Mouse (Mus musculus): ENCODE data around the gene Ints11. TPM values are rescaled to one million over a fixed set of nuclear protein-coding genes. Genes with fewer than 3 reads are reported as not detected.

Gene Ints11
- polyA plus RNA-seq, 1 experiment from 2014 or later: 76.3 TPM

GRCm38 (mm10) chr4:155895826-155896225, 26.5 kb downstream of the Ints11 start:
- Histone ChIP-seq H3K9ac (no peak overlapping the region), H3K4me2 (replicated peaks) (peak overlapping the region; percentile 98; the same call in 1 of the 2 replicates), H3K4me3 (no peak overlapping the region), H3K4me1 (peaks cover 33% of the 10 kb centered on the region), H3K36me3 (peaks cover 47% of the 10 kb centered on the region), H3K27ac (no peak overlapping the region), H3K27me3 (no peaks in the 10 kb centered on the region), H3K9me3 (replicated peaks) (no peaks in the 10 kb centered on the region)
- no peak for ATAC-seq (ENCODE audit: low FRiP score)
- WGBS: 96% methylated on average over 4 of the region's 4 CpGs

- Histone ChIP-seq H3K9ac (no peak overlapping the region), H3K27ac (no peak overlapping the region), H3K4me3 (no peak overlapping the region), H3K27me3 (no peaks in the 10 kb centered on the region), H3K36me3 (peaks cover 53% of the 10 kb centered on the region), H3K9me3 (replicated peaks) (no peaks in the 10 kb centered on the region), H3K4me1 (peaks cover 32% of the 10 kb centered on the region), H3K4me2 (replicated peaks) (no peak overlapping the region)
- 95% methylated on average over 12 of the region's 12 CpGs for WGBS
- ATAC-seq (ENCODE audit: low FRiP score): no peak
Measured at GRCm38 (mm10) chr4:155896461-155896860, 27.1 kb downstream of the Ints11 start.

- Histone ChIP-seq H3K9me3 (replicated peaks) (no peaks in the 10 kb centered on the region), H3K27ac (no peak overlapping the region), H3K4me1 (peaks cover 25% of the 10 kb centered on the region), H3K9ac (no peak overlapping the region), H3K4me3 (no peak overlapping the region), H3K36me3 (peaks cover 72% of the 10 kb centered on the region), H3K27me3 (no peaks in the 10 kb centered on the region), H3K4me2 (replicated peaks) (no peak overlapping the region)
- ATAC-seq (ENCODE audit: low FRiP score): no peak
- 93% methylated on average over 2 of the region's 2 CpGs for WGBS
Measured at GRCm38 (mm10) chr4:155898318-155898717, 29.0 kb downstream of the Ints11 start.

GRCm38 (mm10) chr4:155899355-155899754, 30.0 kb downstream of the Ints11 start:
- no peak overlapping the region for H3K4me2 ChIP-seq (replicated peaks)
- ATAC-seq (ENCODE audit: low FRiP score): no peak
- H3K9ac ChIP-seq: no peak overlapping the region
- no peak overlapping the region for H3K4me3 ChIP-seq
- H3K36me3 ChIP-seq: peaks cover 82% of the 10 kb centered on the region
- 97% methylated on average over 7 of the region's 7 CpGs for WGBS
- H3K27ac ChIP-seq: no peak overlapping the region
- peaks cover 15% of the 10 kb centered on the region for H3K4me1 ChIP-seq
- no peaks in the 10 kb centered on the region for H3K9me3 ChIP-seq (replicated peaks)
- H3K27me3 ChIP-seq: no peaks in the 10 kb centered on the region

GRCm38 (mm10) chr4:155901205-155901604, 31.9 kb downstream of the Ints11 start:
- H3K27ac ChIP-seq: no peak overlapping the region
- WGBS: 86% methylated on average over 3 of the region's 3 CpGs
- H3K9me3 ChIP-seq (replicated peaks): no peaks in the 10 kb centered on the region
- no peak for ATAC-seq (ENCODE audit: low FRiP score)
- no peak overlapping the region for H3K4me2 ChIP-seq (replicated peaks)
- no peak overlapping the region for H3K4me3 ChIP-seq
- H3K36me3 ChIP-seq: peaks cover 94% of the 10 kb centered on the region
- H3K9ac ChIP-seq: no peak overlapping the region
- H3K27me3 ChIP-seq: no peaks in the 10 kb centered on the region
- no peaks in the 10 kb centered on the region for H3K4me1 ChIP-seq

GRCm38 (mm10) chr4:155903246-155903645, 33.9 kb downstream of the Ints11 start:
- WGBS: 96% methylated on average over 13 of the region's 13 CpGs
- no peak overlapping the region for H3K4me3 ChIP-seq

GRCm38 (mm10) chr4:155904318-155905102, 35.2 kb downstream of the Ints11 start:
- Histone ChIP-seq H3K4me3 (no peak overlapping the region), H3K27me3 (no peaks in the 10 kb centered on the region), H3K4me2 (replicated peaks) (no peak overlapping the region), H3K4me1 (no peaks in the 10 kb centered on the region), H3K9me3 (replicated peaks) (no peaks in the 10 kb centered on the region), H3K36me3 (peaks cover 79% of the 10 kb centered on the region), H3K9ac (no peak overlapping the region), H3K27ac (no peak overlapping the region)
- WGBS: 91% methylated on average over 13 of the region's 13 CpGs
- no peak for ATAC-seq (ENCODE audit: low FRiP score)

More at GRCm38 (mm10) chr4:155903246-155903645, 33.9 kb downstream of the Ints11 start:
- Histone ChIP-seq H3K27me3 (no peaks in the 10 kb centered on the region), H3K36me3 (peaks cover 91% of the 10 kb centered on the region), H3K4me1 (no peaks in the 10 kb centered on the region), H3K9ac (no peak overlapping the region), H3K9me3 (replicated peaks) (no peaks in the 10 kb centered on the region), H3K4me2 (replicated peaks) (no peak overlapping the region), H3K27ac (no peak overlapping the region)
- no peak for ATAC-seq (ENCODE audit: low FRiP score)

- Histone ChIP-seq H3K36me3 (peaks cover 67% of the 10 kb centered on the region), H3K27ac (no peak overlapping the region), H3K4me1 (no peaks in the 10 kb centered on the region), H3K4me2 (replicated peaks) (no peak overlapping the region), H3K4me3 (no peak overlapping the region), H3K27me3 (no peaks in the 10 kb centered on the region), H3K9ac (no peak overlapping the region), H3K9me3 (replicated peaks) (no peaks in the 10 kb centered on the region)
- no peak for ATAC-seq (ENCODE audit: low FRiP score)
- WGBS: 89% methylated on average over 13 of the region's 13 CpGs
Measured at GRCm38 (mm10) chr4:155905634-155906033, 36.3 kb downstream of the Ints11 start.

- Histone ChIP-seq H3K36me3 (peaks cover 62% of the 10 kb centered on the region), H3K27me3 (no peaks in the 10 kb centered on the region), H3K4me1 (no peaks in the 10 kb centered on the region), H3K9ac (no peak overlapping the region), H3K4me3 (no peak overlapping the region), H3K4me2 (replicated peaks) (no peak overlapping the region), H3K27ac (no peak overlapping the region), H3K9me3 (replicated peaks) (no peaks in the 10 kb centered on the region)
- WGBS: 84% methylated on average over 9 of the region's 9 CpGs
- ATAC-seq (ENCODE audit: low FRiP score): no peak
Measured at GRCm38 (mm10) chr4:155906125-155906524, 36.8 kb downstream of the Ints11 start.

- Histone ChIP-seq H3K4me1 (no peaks in the 10 kb centered on the region), H3K36me3 (peaks cover 54% of the 10 kb centered on the region), H3K4me3 (no peak overlapping the region), H3K27ac (no peak overlapping the region), H3K4me2 (replicated peaks) (no peak overlapping the region), H3K9me3 (replicated peaks) (no peaks in the 10 kb centered on the region), H3K27me3 (no peaks in the 10 kb centered on the region), H3K9ac (no peak overlapping the region)
- 86% methylated on average over 11 of the region's 11 CpGs for WGBS
- no peak for ATAC-seq (ENCODE audit: low FRiP score)
Measured at GRCm38 (mm10) chr4:155907003-155907402, 37.7 kb downstream of the Ints11 start.

- no peak overlapping the region for H3K27ac ChIP-seq
- H3K4me2 ChIP-seq (replicated peaks): no peak overlapping the region
- H3K27me3 ChIP-seq: no peaks in the 10 kb centered on the region
- H3K4me3 ChIP-seq: no peak overlapping the region
- H3K36me3 ChIP-seq: peaks cover 41% of the 10 kb centered on the region
- H3K9ac ChIP-seq: no peak overlapping the region
- 81% methylated on average over 7 of the region's 7 CpGs for WGBS
- H3K4me1 ChIP-seq: no peaks in the 10 kb centered on the region
- H3K9me3 ChIP-seq (replicated peaks): no peaks in the 10 kb centered on the region
- no peak for ATAC-seq (ENCODE audit: low FRiP score)
Measured at GRCm38 (mm10) chr4:155908281-155908680, 38.9 kb downstream of the Ints11 start.

GRCm38 (mm10) chr4:155908751-155909150, 39.4 kb downstream of the Ints11 start:
- 95% methylated on average over 4 of the region's 4 CpGs for WGBS
- H3K27me3 ChIP-seq: no peaks in the 10 kb centered on the region
- no peak overlapping the region for H3K4me2 ChIP-seq (replicated peaks)
- H3K9ac ChIP-seq: no peak overlapping the region
- no peak overlapping the region for H3K27ac ChIP-seq
- H3K9me3 ChIP-seq (replicated peaks): no peaks in the 10 kb centered on the region
- H3K4me3 ChIP-seq: no peak overlapping the region
- H3K4me1 ChIP-seq: no peaks in the 10 kb centered on the region
- H3K36me3 ChIP-seq: peaks cover 36% of the 10 kb centered on the region
- ATAC-seq (ENCODE audit: low FRiP score): no peak

GRCm38 (mm10) chr4:155932031-155932430, 62.7 kb downstream of the Ints11 start:
- H3K4me1 ChIP-seq: no peaks in the 10 kb centered on the region
- ATAC-seq (ENCODE audit: low FRiP score): no peak
- H3K9ac ChIP-seq: no peak overlapping the region
- WGBS: 67% methylated on average over 1 of the region's 1 CpGs
- H3K4me2 ChIP-seq (replicated peaks): no peak overlapping the region
- H3K27ac ChIP-seq: no peak overlapping the region
- no peaks in the 10 kb centered on the region for H3K27me3 ChIP-seq
- no peak overlapping the region for H3K4me3 ChIP-seq
- H3K9me3 ChIP-seq (replicated peaks): no peaks in the 10 kb centered on the region
- H3K36me3 ChIP-seq: no peaks in the 10 kb centered on the region
